Mouse (Mus musculus) embryonic facial prominence, embryonic 14.5 days (tissue): ENCODE results near the gene Tcf20. TPM values are rescaled to one million over a fixed set of nuclear protein-coding genes. Genes with fewer than 3 reads are reported as not detected.

Source experiments
- ATAC-seq: fragments of 200-750 bp; cut with Nextera tagmentation; 2 replicates; pipeline ENCODE4 v1.8.0; 2017; ENCODE audit warnings: low read depth, moderate number of reproducible peaks, moderate TSS enrichment
- DNase-seq: peaks from one replicate; pipeline ENCODE4 v3.0.0-alpha.2; 2015; ENCODE audit warnings: low spot score
- H3K27ac ChIP-seq: fragments of 300-500 bp; sonication (generic); replicated peaks from 2 replicates; pipeline ENCODE4 v1.5.1; 2014; ENCODE audit warnings: low read depth, mild to moderate bottlenecking, low read length, moderate library complexity
- H3K27me3 ChIP-seq: fragments of 300-500 bp; sonication (generic); replicated peaks from 2 replicates; pipeline ENCODE4 v1.6.1; 2014; ENCODE audit warnings: low read length; ENCODE audit not compliant: control insufficient read depth, insufficient read depth
- H3K36me3 ChIP-seq: fragments of 300-500 bp; sonication (generic); 2 replicates; pipeline ENCODE4 v1.6.1; 2014; ENCODE audit warnings: low read length, mixed read lengths; ENCODE audit not compliant: control insufficient read depth, insufficient read depth
- H3K4me1 ChIP-seq: fragments of 300-500 bp; sonication (generic); 2 replicates; pipeline ENCODE4 v1.6.1; 2014; ENCODE audit warnings: antibody characterized with exemption, low read length; ENCODE audit not compliant: control insufficient read depth, insufficient read depth
- H3K4me2 ChIP-seq: fragments of 300-500 bp; sonication (generic); 2 replicates; pipeline ENCODE4 v1.6.1; 2014; ENCODE audit warnings: low read depth, mild to moderate bottlenecking, low read length, moderate library complexity, mixed read lengths
- H3K4me3 ChIP-seq: fragments of 300-500 bp; sonication (generic); 2 replicates; pipeline ENCODE4 v1.5.1; 2014; ENCODE audit warnings: low read depth, mild to moderate bottlenecking, low read length
- H3K9ac ChIP-seq: fragments of 300-500 bp; sonication (generic); 2 replicates; pipeline ENCODE4 v1.6.1; 2014; ENCODE audit warnings: low read depth, mild to moderate bottlenecking, low read length, moderate library complexity, mixed read lengths
- H3K9me3 ChIP-seq: fragments of 300-500 bp; sonication (generic); 2 replicates; pipeline ENCODE4 v1.6.1; 2016; ENCODE audit warnings: low read length; ENCODE audit not compliant: control insufficient read depth
- WGBS: fragments of 180-500 bp; shearing (Covaris S2); extraction: QIAGEN DNeasy Blood & Tissue Kit; methylation state at CpG from one replicate; pipeline ENCODE4 v1.1.7; 2014; 5-methylcytosine and 5-hydroxymethylcytosine counted together
- polyA plus RNA-seq: library from polyadenylated mRNA; unstranded; fragments of >200 nt; fragmentation: Nextera tagmentation; extraction: Ambion mirVana; gene quantifications from 2 replicates; pipeline ENCODE4 v1.2.1, GENCODE M21; 2014

The Tcf20 gene
- polyA plus RNA-seq, 1 experiment from 2014 or later: 11.3 TPM

GRCm38 (mm10) chr15:83025041-83025760, 37.5 kb upstream of the Tcf20 start:
- Histone ChIP-seq H3K36me3 (no peaks in the 10 kb centered on the region), H3K9ac (0 out of 2 replicates have a peak overlapping the region, but pooled peaks have one; percentile 15), H3K4me1 (peaks cover 31% of the 10 kb centered on the region), H3K4me2 (peak overlapping the region; percentile 37), H3K27me3 (no peaks in the 10 kb centered on the region), H3K4me3 (no peak overlapping the region), H3K27ac (no peak overlapping the region; the same call in 1 of the 2 replicates), H3K9me3 (no peaks in the 10 kb centered on the region)
- DNase-seq: peak; percentile 73
- peak; percentile 82 for ATAC-seq
- WGBS: 13% methylated on average over 25 of the region's 25 CpGs

GRCm38 (mm10) chr15:83022947-83023346, 35.3 kb upstream of the Tcf20 start:
- WGBS: 44% methylated on average over 8 of the region's 8 CpGs
- H3K4me1 ChIP-seq: peaks cover 32% of the 10 kb centered on the region
- ATAC-seq (no peak), DNase-seq (no peak)
- no peak overlapping the region for H3K4me3 ChIP-seq
- no peak overlapping the region for H3K27ac ChIP-seq
- H3K9me3 ChIP-seq: no peaks in the 10 kb centered on the region
- no peaks in the 10 kb centered on the region for H3K36me3 ChIP-seq
- no peak overlapping the region for H3K9ac ChIP-seq
- H3K27me3 ChIP-seq: no peaks in the 10 kb centered on the region
- no peak overlapping the region for H3K4me2 ChIP-seq

DNA sequence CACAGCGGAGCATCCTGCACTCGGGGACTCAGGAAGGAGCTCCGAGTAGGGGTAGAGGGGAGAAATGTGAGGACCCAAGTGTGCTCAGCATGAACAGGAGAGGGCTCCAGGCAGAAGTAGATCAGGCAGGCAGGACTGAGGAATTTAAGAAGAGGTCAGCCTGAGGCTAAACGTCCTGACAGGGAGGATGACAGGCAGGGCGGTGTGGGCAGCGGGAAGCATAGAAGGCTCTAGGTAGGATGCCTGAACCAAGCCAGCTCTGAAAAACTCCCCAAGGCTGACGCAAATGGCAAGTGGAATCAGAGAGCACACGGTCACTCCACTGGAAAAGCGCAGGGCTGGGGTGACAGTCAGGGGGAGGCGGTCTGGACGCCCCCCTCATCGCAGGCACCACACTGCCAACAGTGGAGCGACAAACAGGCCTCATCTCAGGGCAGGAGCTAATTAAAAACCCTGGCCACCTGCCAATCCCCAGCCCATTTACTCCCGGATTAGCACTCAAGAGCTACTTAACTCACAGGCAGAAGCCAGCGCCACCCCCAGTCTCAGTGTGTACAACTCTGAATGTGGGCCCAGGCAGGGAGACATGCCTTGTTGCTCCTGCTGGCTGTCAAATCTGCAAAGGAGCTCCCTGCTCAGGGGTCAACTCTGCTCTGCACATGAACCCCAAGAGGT, 23.5 kb upstream of the Tcf20 start:
- H3K36me3 ChIP-seq: no peaks in the 10 kb centered on the region
- peak; percentile 90 for DNase-seq
- 23% methylated on average over 12 of the region's 15 CpGs for WGBS

GRCm38 (mm10) chr15:83010423-83010822, 22.8 kb upstream of the Tcf20 start:
- 24% methylated on average over 8 of the region's 8 CpGs for WGBS
- ATAC-seq: no peak; the same call in 1 of the 2 replicates
- H3K36me3 ChIP-seq: no peaks in the 10 kb centered on the region
- DNase-seq: no peak
- H3K27ac ChIP-seq: no peak overlapping the region
- H3K9me3 ChIP-seq: no peaks in the 10 kb centered on the region
- H3K9ac ChIP-seq: no peak overlapping the region
- H3K4me1 ChIP-seq: peaks cover 17% of the 10 kb centered on the region
- no peak overlapping the region for H3K4me2 ChIP-seq
- H3K4me3 ChIP-seq: no peak overlapping the region
- no peaks in the 10 kb centered on the region for H3K27me3 ChIP-seq

More for the DNA sequence above, 23.5 kb upstream of the Tcf20 start:
- Histone ChIP-seq H3K9me3 (no peaks in the 10 kb centered on the region), H3K9ac (no peak overlapping the region), H3K4me3 (no peak overlapping the region), H3K4me1 (peaks cover 20% of the 10 kb centered on the region), H3K4me2 (0 out of 2 replicates have a peak overlapping the region, but pooled peaks have one; percentile 8), H3K27ac (no peak overlapping the region), H3K27me3 (no peaks in the 10 kb centered on the region)
- peak; percentile 67 for ATAC-seq

- ATAC-seq: no peak
- 90% methylated on average over 6 of the region's 6 CpGs for WGBS
- H3K27ac ChIP-seq: no peak overlapping the region
Measured at GRCm38 (mm10) chr15:83009532-83009931, 21.9 kb upstream of the Tcf20 start.

DNA sequence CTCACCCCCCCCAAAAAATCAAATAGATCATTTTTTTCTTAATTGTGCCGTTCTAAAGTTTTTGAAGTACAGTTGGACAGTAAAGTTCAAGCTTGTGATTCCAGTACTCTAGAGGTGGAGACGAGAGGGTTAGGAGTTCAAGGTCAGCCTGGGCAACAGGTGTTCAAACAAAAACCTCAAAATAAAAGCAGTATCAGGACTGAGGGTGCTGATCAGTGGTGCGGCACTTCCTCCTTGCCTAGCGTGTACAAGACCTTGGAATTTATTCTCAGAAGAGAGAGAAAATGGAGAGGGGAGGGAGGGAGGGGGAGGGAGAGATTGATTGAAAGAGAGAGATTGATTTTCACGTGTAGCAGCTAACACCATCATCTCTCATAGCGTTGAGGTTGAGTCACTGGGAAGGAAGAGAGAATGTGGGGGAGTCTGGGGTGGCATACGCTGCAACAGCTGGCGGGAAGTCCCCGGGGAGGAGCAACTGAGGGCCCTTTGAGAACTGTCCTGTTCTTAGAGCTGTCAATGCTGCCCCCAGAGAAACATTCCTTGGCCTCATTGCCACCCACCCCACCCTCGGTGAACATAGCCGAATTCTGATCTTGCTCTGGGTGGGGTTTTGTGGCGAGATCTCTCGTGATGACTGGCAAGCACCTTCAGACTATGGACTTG, 21.2 kb upstream of the Tcf20 start:
- peaks cover 17% of the 10 kb centered on the region for H3K4me1 ChIP-seq
- H3K27me3 ChIP-seq: no peaks in the 10 kb centered on the region
- H3K4me3 ChIP-seq: no peak overlapping the region
- WGBS: 64% methylated on average over 13 of the region's 13 CpGs
- no peaks in the 10 kb centered on the region for H3K9me3 ChIP-seq
- ATAC-seq (no peak), DNase-seq (no peak)
- H3K27ac ChIP-seq: no peak overlapping the region
- no peak overlapping the region for H3K4me2 ChIP-seq
- H3K9ac ChIP-seq: no peak overlapping the region
- H3K36me3 ChIP-seq: no peaks in the 10 kb centered on the region

More at GRCm38 (mm10) chr15:83009532-83009931, 21.9 kb upstream of the Tcf20 start:
- Histone ChIP-seq H3K4me2 (no peak overlapping the region), H3K36me3 (no peaks in the 10 kb centered on the region), H3K27me3 (no peaks in the 10 kb centered on the region), H3K9me3 (no peaks in the 10 kb centered on the region), H3K4me1 (peaks cover 17% of the 10 kb centered on the region), H3K9ac (no peak overlapping the region), H3K4me3 (no peak overlapping the region)
- no peak for DNase-seq

DNA sequence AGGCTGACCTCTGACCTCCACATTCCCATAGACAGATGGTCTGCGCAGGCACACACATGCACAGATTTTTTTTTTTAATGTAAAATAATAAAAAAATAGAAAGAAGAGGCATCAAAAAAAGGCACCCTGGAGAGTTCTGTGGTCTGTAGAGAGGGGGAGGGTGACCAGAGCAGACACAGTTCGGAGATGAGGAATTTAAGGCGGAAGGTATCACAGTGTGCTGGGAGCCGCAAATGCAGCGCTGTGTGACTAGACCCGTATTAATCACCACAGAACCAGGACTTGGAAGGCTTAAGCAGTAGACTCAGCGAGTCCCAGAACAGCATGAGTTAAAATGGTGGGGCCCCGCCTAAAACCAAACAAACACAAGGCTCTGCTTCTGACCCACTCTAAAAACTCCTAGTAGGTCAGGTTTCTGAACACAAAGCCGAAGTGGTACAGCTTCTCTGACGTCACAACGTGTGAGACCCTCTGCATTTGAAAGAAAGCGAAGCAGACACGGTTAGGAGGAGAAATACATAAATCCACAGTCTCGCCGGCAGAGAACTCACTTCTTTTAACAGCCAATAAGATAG, 19.8 kb upstream of the Tcf20 start:
- no peak overlapping the region for H3K27ac ChIP-seq
- H3K9ac ChIP-seq: no peak overlapping the region
- no peaks in the 10 kb centered on the region for H3K9me3 ChIP-seq
- ATAC-seq: no peak
- peaks cover 17% of the 10 kb centered on the region for H3K4me1 ChIP-seq
- WGBS: 38% methylated on average over 15 of the region's 15 CpGs
- H3K36me3 ChIP-seq: no peaks in the 10 kb centered on the region
- no peak for DNase-seq
- H3K27me3 ChIP-seq: no peaks in the 10 kb centered on the region
- H3K4me2 ChIP-seq: no peak overlapping the region
- no peak overlapping the region for H3K4me3 ChIP-seq
